Mouse (Mus musculus) erythroblast, embryonic 14.5 days (primary cell): ENCODE data around the gene Olfr548-ps1.

Source experiments
- GATA1 ChIP-seq: IDR thresholded peaks from 2 replicates; pipeline ENCODE4 v1.6.1; 2012; ENCODE audit warnings: low read length, inconsistent platforms, mixed read lengths
- TAL1 ChIP-seq: IDR thresholded peaks from 3 replicates; pipeline ENCODE4 v1.6.1; 2012; ENCODE audit warnings: low read length, inconsistent platforms, mixed read lengths

- TF ChIP-seq GATA1 (no peak), TAL1 (no peak)
These were observed 32.6 kb downstream of the Olfr548-ps1 start for GRCm38 (mm10) chr7:102573174-102573830.
